Mouse (Mus musculus) intestine, embryonic 16.5 days (tissue): ENCODE data around the gene Map2. TPM values are rescaled to one million over a fixed set of nuclear protein-coding genes. Genes with fewer than 3 reads are reported as not detected.

ENCODE experiments used
- ATAC-seq: fragments of 200-750 bp; cut with Nextera tagmentation; 2 replicates; pipeline ENCODE4 v1.8.0; 2017; ENCODE audit warnings: moderate TSS enrichment, moderate library complexity
- H3K27ac ChIP-seq: fragments of 300-500 bp; sonication (generic); 2 replicates; pipeline ENCODE4 v1.5.1; 2014; ENCODE audit warnings: mild to moderate bottlenecking, low read length
- H3K27me3 ChIP-seq: fragments of 300-500 bp; sonication (generic); replicated peaks from 2 replicates; pipeline ENCODE4 v1.6.1; 2014; ENCODE audit warnings: low read length, control low read depth, mixed read lengths; ENCODE audit not compliant: control insufficient read depth, insufficient read depth
- H3K36me3 ChIP-seq: fragments of 300-500 bp; sonication (generic); 2 replicates; pipeline ENCODE4 v1.6.1; 2014; ENCODE audit warnings: low read length, control low read depth; ENCODE audit not compliant: control insufficient read depth, insufficient read depth
- H3K4me1 ChIP-seq: fragments of 300-500 bp; sonication (generic); 2 replicates; pipeline ENCODE4 v1.6.1; 2014; ENCODE audit warnings: low read length, control low read depth, mixed read lengths; ENCODE audit not compliant: control insufficient read depth, insufficient read depth
- H3K4me2 ChIP-seq: fragments of 300-500 bp; sonication (generic); 2 replicates; pipeline ENCODE4 v1.6.1; 2014; ENCODE audit warnings: low read depth, low read length, control low read depth
- H3K4me3 ChIP-seq: fragments of 300-500 bp; sonication (generic); 2 replicates; pipeline ENCODE4 v1.5.1; 2014; ENCODE audit warnings: mild to moderate bottlenecking, low read length
- H3K9ac ChIP-seq: fragments of 300-500 bp; sonication (generic); 2 replicates; pipeline ENCODE4 v1.6.1; 2014; ENCODE audit warnings: low read depth, low read length
- H3K9me3 ChIP-seq: fragments of 300-500 bp; sonication (generic); 2 replicates; pipeline ENCODE4 v1.6.1; 2016; ENCODE audit warnings: low read length, control low read depth; ENCODE audit not compliant: control insufficient read depth
- WGBS: fragments of 180-500 bp; shearing (Covaris S2); extraction: QIAGEN DNeasy Blood & Tissue Kit; methylation state at CpG from one replicate; pipeline ENCODE4 v1.1.7; 2014; 5-methylcytosine and 5-hydroxymethylcytosine counted together
- polyA plus RNA-seq: library from polyadenylated mRNA; unstranded; fragments of >200 nt; fragmentation: Nextera tagmentation; extraction: Ambion mirVana; gene quantifications from 2 replicates; pipeline ENCODE4 v1.2.1, GENCODE M21; 2015

Gene Map2
- polyA plus RNA-seq: 8.6 and 9.5 TPM in 2 replicates

DNA sequence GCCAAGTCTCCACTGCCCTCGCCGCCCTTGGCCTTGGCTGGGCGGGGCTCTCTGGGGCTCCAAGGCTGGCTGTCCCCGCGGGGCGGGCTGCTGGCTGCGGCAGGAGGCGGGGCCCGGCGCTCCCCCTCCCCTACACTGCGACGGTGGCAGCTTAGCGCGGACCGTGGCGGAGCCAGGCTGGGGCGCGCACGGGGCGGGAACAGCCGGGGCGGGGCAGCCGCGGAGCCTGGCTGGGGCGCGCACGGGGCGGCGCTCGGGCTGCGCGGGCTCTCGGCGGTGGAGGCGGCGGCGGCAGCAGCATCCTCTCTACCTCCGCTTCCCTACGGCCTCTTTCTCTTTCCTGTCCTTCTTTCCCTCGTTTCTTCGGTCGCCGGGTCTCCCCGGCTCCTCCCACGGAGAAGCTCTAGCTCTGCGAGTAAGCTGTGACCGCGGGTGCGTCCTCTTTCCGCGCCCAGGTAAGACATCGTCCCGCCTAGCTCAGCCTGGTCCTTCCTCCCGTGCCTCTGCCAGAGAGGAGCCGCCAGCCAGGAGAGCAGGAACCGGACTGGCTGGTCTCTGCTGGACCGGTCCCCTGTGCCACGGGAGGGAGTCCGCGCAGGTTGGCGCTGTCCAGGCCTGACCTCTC is at the start of gene Map2:
Gene Map2, plus strand, starts transcription at position 233 of the 625 bp plus-strand sequence.
- Histone ChIP-seq H3K4me3 (peak within 1 kb of the TSS; percentile 65), H3K9ac (peak within 1 kb of the TSS; percentile 69), H3K4me2 (peak within 1 kb of the TSS; percentile 96), H3K36me3 (no peaks in the 10 kb centered on the region), H3K4me1 (peaks cover 7% of the 10 kb centered on the region; the same call in 1 of the 2 replicates), H3K9me3 (no peaks in the 10 kb centered on the region), H3K27ac (no peak within 1 kb of the TSS), H3K27me3 (no peaks in the 10 kb centered on the region)
- ATAC-seq: peak; percentile 99
- WGBS: 0% methylated on average over 55 of the region's 61 CpGs

DNA sequence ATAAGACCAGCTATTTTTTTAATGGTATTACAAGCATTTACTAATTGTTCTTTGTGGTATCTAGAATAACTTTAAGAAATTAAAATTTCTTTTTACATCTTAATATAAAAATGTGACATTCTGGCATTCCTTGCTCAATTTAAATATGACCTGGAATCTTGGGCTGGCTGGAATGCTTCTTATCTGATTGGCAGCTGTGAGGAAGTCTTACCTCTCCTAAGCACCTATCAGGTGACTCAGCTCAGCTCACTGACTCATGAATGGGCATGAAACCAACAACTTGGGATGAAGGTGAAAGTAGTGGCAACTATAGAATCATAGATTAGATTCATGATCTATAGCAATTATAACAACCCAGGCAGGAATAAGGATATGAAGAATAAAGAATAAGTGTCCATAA is 42.1 kb upstream of the Map2 start:
- no peaks in the 10 kb centered on the region for H3K27me3 ChIP-seq
- H3K4me2 ChIP-seq: no peak overlapping the region
- H3K27ac ChIP-seq: no peak overlapping the region
- H3K4me1 ChIP-seq: no peaks in the 10 kb centered on the region
- H3K9ac ChIP-seq: no peak overlapping the region
- no peaks in the 10 kb centered on the region for H3K36me3 ChIP-seq
- no peak overlapping the region for H3K4me3 ChIP-seq
- no peak for ATAC-seq
- H3K9me3 ChIP-seq: no peaks in the 10 kb centered on the region

DNA sequence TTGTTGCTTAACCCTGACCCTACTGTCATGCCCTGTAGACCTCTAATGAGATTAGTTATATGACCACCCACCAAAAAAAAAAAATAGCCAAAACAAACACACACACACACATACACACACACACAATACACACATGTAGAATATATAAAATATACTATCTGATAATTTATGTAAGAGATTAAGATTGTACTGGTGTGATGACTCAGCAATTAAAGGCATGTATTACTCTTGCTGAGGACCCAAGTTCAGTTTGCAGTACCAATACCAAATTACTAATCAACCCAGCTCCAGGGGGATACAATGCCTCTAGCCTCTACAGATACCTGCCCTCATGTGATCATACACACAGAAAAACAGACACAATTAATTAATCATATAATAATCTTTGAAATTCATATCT is 39.7 kb upstream of the Map2 start:
- no peaks in the 10 kb centered on the region for H3K27me3 ChIP-seq
- H3K27ac ChIP-seq: no peak overlapping the region
- H3K9ac ChIP-seq: no peak overlapping the region
- no peaks in the 10 kb centered on the region for H3K36me3 ChIP-seq
- no peak overlapping the region for H3K4me2 ChIP-seq
- no peak overlapping the region for H3K4me3 ChIP-seq
- ATAC-seq: no peak
- no peaks in the 10 kb centered on the region for H3K9me3 ChIP-seq
- no peaks in the 10 kb centered on the region for H3K4me1 ChIP-seq

DNA sequence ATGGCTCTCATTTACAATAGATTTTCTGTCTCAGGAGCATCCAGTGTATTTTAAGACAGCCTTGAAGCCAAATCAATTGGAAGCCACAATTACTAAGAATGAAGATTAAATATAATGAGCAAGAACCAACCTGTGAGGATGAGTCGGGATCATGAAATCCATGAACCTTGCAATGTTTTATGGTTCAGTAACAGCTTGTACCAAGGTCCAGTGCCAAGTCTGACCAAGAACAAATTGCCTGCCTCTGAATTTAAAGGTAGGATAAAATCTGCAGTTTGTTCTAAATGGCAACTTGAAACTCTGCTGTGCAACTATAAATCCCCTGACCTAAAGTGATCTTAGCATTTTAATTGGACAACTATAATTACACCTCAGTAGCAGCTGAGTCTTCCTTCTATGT is 34.4 kb upstream of the Map2 start:
- no peaks in the 10 kb centered on the region for H3K36me3 ChIP-seq

DNA sequence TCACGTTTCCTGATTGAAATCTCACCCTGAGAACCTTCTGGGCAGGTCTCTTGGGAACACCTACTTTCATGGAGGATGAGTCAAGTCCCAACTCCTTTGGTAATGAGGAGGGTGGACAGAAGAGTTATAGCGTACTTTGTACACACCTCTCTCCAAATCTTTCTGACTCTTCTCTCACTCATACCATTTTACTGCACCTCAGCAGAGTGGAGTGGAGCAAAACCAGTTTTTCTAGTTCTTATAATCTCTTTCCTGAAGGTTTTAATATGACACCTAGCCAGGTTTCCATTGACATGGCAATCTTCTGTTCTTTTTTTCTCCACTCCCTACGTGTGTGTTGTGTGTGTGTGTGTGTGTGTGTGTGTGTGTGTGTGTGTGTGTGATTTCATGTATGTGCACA is 29.9 kb upstream of the Map2 start:
- Histone ChIP-seq H3K27me3 (no peaks in the 10 kb centered on the region), H3K4me1 (no peaks in the 10 kb centered on the region), H3K27ac (no peak overlapping the region), H3K4me2 (no peak overlapping the region), H3K9me3 (no peaks in the 10 kb centered on the region), H3K9ac (no peak overlapping the region), H3K4me3 (no peak overlapping the region), H3K36me3 (no peaks in the 10 kb centered on the region)
- 35% methylated on average over 3 of the region's 3 CpGs for WGBS
- ATAC-seq: peak; percentile 72; the same call in 1 of the 2 replicates

More for the DNA sequence above, 34.4 kb upstream of the Map2 start:
- H3K27ac ChIP-seq: no peak overlapping the region
- WGBS: 75% methylated on average over 1 of the region's 1 CpGs
- ATAC-seq: no peak
- H3K9me3 ChIP-seq: no peaks in the 10 kb centered on the region
- H3K4me2 ChIP-seq: no peak overlapping the region
- H3K9ac ChIP-seq: no peak overlapping the region
- H3K4me3 ChIP-seq: no peak overlapping the region
- no peaks in the 10 kb centered on the region for H3K27me3 ChIP-seq
- H3K4me1 ChIP-seq: no peaks in the 10 kb centered on the region

DNA sequence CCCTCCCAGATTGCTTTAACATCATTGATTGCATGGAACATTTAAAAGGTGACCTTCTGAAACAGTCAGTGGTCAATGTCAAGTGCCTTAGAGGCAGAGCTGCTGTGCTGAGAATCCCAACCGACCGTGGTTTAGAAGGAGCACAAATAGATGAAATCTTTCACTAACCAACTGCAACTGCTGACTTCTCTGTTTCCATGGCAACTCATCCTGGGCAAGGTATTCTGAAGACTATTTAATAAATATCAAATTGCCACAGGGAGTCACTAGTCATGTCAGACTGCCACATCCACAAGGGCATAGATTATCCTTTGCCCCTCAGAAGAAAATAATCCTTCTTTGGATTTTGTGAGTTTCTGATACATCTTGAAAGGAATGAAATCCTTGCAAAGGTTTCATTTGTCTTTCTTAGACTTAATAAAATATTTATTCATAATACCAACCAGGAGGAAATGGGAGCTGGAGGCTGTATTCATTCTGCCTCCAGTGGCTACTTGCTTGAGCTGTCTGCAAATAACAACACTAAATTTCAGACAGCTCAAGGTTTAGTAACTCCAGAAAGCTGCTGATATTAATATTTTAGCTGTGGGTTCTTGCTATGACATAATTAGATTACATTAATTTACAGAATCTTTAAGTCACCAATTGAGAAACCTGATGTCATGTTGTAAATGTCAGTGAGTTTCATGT is 26.1 kb upstream of the Map2 start:
- Histone ChIP-seq H3K36me3 (no peaks in the 10 kb centered on the region), H3K4me1 (no peaks in the 10 kb centered on the region), H3K9me3 (no peaks in the 10 kb centered on the region), H3K4me2 (no peak overlapping the region), H3K27ac (no peak overlapping the region), H3K9ac (no peak overlapping the region), H3K27me3 (no peaks in the 10 kb centered on the region), H3K4me3 (no peak overlapping the region)
- WGBS: 57% methylated on average over 2 of the region's 2 CpGs
- no peak for ATAC-seq

DNA sequence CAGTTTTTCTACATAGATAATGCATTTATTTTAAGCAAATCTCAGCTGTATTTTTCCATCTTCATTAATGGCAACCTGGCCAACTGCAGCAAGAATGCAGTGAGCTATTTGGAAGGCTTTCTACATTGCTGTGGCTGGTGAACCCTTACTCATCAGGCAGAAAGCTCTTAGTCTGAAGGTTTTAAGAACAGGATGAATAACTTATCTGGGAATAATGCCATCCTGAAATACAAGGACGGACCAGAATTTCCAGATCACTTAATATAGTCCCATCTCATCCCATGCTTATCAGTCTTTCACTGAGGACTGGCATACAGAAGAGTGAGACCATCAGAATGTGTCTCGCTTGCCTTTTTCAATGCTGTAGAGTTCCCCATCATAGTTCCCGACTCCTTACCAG is 24.3 kb upstream of the Map2 start:
- no peaks in the 10 kb centered on the region for H3K36me3 ChIP-seq
- H3K9ac ChIP-seq: no peak overlapping the region
- no peak overlapping the region for H3K27ac ChIP-seq
- no peaks in the 10 kb centered on the region for H3K27me3 ChIP-seq
- no peak overlapping the region for H3K4me2 ChIP-seq
- H3K9me3 ChIP-seq: no peaks in the 10 kb centered on the region
- WGBS: 88% methylated on average over 3 of the region's 3 CpGs
- ATAC-seq: no peak
- H3K4me3 ChIP-seq: no peak overlapping the region
- no peaks in the 10 kb centered on the region for H3K4me1 ChIP-seq

DNA sequence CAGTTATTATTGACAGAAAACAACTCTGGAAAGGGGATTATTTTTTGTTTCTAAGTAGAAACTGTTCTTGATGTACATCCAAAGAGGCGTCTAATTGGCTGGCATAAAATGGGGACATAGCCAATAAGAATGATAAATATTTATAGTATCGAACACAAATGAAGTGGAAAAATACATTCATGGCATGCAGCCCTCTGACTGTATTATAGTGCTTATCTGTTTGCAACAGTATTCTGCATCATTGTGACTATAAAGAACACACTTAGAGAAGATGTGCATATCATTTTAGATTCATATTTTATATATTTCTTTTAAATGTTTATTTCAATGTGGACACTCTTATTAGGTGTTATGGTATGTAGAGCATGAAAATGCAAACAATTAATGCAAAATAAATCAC is 17.9 kb upstream of the Map2 start:
- Histone ChIP-seq H3K4me3 (no peak overlapping the region), H3K9me3 (no peaks in the 10 kb centered on the region), H3K27me3 (no peaks in the 10 kb centered on the region), H3K27ac (no peak overlapping the region), H3K4me1 (no peaks in the 10 kb centered on the region), H3K36me3 (no peaks in the 10 kb centered on the region), H3K9ac (no peak overlapping the region), H3K4me2 (no peak overlapping the region)
- 75% methylated on average over 2 of the region's 2 CpGs for WGBS
- ATAC-seq: no peak

DNA sequence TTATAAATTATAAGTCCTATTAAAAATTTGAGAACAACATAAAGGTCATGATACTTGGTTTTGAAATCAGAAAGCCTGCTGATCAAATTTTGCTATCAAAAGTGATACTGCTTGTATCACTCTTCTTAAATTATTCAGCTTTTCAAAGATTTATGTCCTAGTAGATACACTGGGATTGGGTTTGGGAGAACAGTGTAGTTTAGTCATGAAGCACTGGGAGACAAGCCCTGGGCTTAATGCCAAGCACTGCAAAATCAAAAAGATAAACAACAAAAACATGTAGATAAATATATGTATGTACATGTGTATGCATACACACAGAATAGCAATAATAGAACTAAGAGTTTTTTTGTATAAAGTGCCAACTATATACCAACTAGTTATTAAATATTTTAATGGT is 17.5 kb upstream of the Map2 start:
- Histone ChIP-seq H3K4me1 (no peaks in the 10 kb centered on the region), H3K9me3 (no peaks in the 10 kb centered on the region), H3K4me2 (no peak overlapping the region), H3K4me3 (no peak overlapping the region), H3K9ac (no peak overlapping the region), H3K36me3 (no peaks in the 10 kb centered on the region), H3K27me3 (no peaks in the 10 kb centered on the region), H3K27ac (no peak overlapping the region)
- ATAC-seq: no peak

DNA sequence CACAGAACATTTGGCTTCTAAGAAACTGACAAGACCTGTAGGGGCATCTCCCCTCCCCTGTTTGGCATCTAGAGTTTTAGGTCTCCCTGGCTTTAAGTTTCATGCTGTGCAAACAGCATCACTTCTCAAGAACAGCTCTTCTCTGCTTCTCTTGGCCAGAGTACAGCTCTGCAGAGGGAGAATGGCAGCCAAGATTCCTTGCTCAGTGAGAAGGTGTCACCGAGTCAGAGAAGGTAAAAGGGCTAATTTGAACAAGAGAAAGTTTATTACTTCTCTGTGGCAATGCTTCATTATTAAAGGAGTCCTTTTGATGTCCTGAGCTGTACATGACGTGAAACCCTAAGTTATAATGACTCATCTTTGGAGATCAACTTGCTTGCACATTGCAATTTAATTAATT is 10.4 kb upstream of the Map2 start:
- Histone ChIP-seq H3K4me2 (no peak overlapping the region), H3K36me3 (no peaks in the 10 kb centered on the region), H3K27ac (no peak overlapping the region), H3K9ac (no peak overlapping the region), H3K9me3 (no peaks in the 10 kb centered on the region), H3K4me1 (no peaks in the 10 kb centered on the region), H3K4me3 (no peak overlapping the region), H3K27me3 (no peaks in the 10 kb centered on the region)
- no peak for ATAC-seq
- WGBS: 59% methylated on average over 2 of the region's 2 CpGs
